Mouse (Mus musculus) limb, embryonic 14.5 days (tissue): ENCODE results near the gene Angptl8. TPM values are rescaled to one million over a fixed set of nuclear protein-coding genes. Genes with fewer than 3 reads are reported as not detected.
A peak's percentile ranks its signal among the peaks of the same experiment; 100 is the strongest.

Experiments
- ATAC-seq: fragments of 200-750 bp; cut with Nextera tagmentation; 2 replicates; pipeline ENCODE4 v1.8.0; 2017; ENCODE audit warnings: low read depth, moderate number of reproducible peaks, moderate TSS enrichment; ENCODE audit not compliant: low FRiP score
- DNase-seq: peaks from one replicate; pipeline ENCODE4 v3.0.0-alpha.2; 2015; ENCODE audit warnings: low spot score
- H3K27ac ChIP-seq: fragments of 300-500 bp; sonication (generic); replicated peaks from 2 replicates; pipeline ENCODE4 v1.5.1; 2014; ENCODE audit warnings: low read depth, mild to moderate bottlenecking, low read length, moderate library complexity, mixed read lengths
- H3K27me3 ChIP-seq: fragments of 300-500 bp; sonication (generic); 2 replicates; pipeline ENCODE4 v1.6.1; 2014; ENCODE audit warnings: low read length, mixed read lengths; ENCODE audit not compliant: control insufficient read depth, insufficient read depth
- H3K36me3 ChIP-seq: fragments of 300-500 bp; sonication (generic); 2 replicates; pipeline ENCODE4 v1.6.1; 2014; ENCODE audit warnings: mild to moderate bottlenecking, low read length, moderate library complexity, mixed read lengths; ENCODE audit not compliant: control insufficient read depth, insufficient read depth
- H3K4me1 ChIP-seq: fragments of 300-500 bp; sonication (generic); 2 replicates; pipeline ENCODE4 v1.6.1; 2014; ENCODE audit warnings: antibody characterized with exemption, low read length, mixed read lengths; ENCODE audit not compliant: control insufficient read depth, insufficient read depth
- H3K4me2 ChIP-seq: fragments of 300-500 bp; sonication (generic); replicated peaks from 2 replicates; pipeline ENCODE4 v1.6.1; 2014; ENCODE audit warnings: low read depth, mild to moderate bottlenecking, low read length, moderate library complexity; ENCODE audit not compliant: severe bottlenecking
- H3K4me3 ChIP-seq: fragments of 300-500 bp; sonication (generic); replicated peaks from 2 replicates; pipeline ENCODE4 v1.5.1; 2014; ENCODE audit warnings: low read length
- H3K9ac ChIP-seq: fragments of 300-500 bp; sonication (generic); 2 replicates; pipeline ENCODE4 v1.6.1; 2014; ENCODE audit warnings: mild to moderate bottlenecking, low read depth, low read length, moderate library complexity; ENCODE audit not compliant: severe bottlenecking
- H3K9me3 ChIP-seq: fragments of 300-500 bp; sonication (generic); 2 replicates; pipeline ENCODE4 v1.6.1; 2016; ENCODE audit warnings: low read length; ENCODE audit not compliant: control insufficient read depth
- POLR2A ChIP-seq: fragments of 200-500 bp; IDR thresholded peaks from 2 replicates; pipeline ENCODE4 v1.8.0; 2012; ENCODE audit warnings: inconsistent platforms, mild to moderate bottlenecking, moderate library complexity, borderline replicate concordance; ENCODE audit not compliant: insufficient read depth, insufficient read length; ENCODE audit errors: extremely low read depth
- WGBS: fragments of 180-500 bp; shearing (Covaris S2); extraction: QIAGEN DNeasy Blood & Tissue Kit; methylation state at CpG from one replicate; pipeline ENCODE4 v1.1.7; 2014; 5-methylcytosine and 5-hydroxymethylcytosine counted together
- microRNA-seq: library from miRNA; unstranded; fragments of <30 nt; microRNA quantifications from one replicate; pipeline ENCODE4, GENCODE M21; 2016
- polyA plus RNA-seq, 2 experiments: library from polyadenylated mRNA; depleted of rRNA in 1 of 2; stranded (reverse) in 1 of 2; unstranded in 1 of 2; fragments of >200 nt; fragmentation: Nextera tagmentation in 1 of 2; extraction: Ambion mirVana in 1 of 2; gene quantifications; 2 replicates each; pipeline versions ENCODE4 v1.2.1 to v1.2.3; 2012 to 2014

The Angptl8 gene
- polyA plus RNA-seq, 2 experiments, result 0.44 TPM; not detected in 1

DNA sequence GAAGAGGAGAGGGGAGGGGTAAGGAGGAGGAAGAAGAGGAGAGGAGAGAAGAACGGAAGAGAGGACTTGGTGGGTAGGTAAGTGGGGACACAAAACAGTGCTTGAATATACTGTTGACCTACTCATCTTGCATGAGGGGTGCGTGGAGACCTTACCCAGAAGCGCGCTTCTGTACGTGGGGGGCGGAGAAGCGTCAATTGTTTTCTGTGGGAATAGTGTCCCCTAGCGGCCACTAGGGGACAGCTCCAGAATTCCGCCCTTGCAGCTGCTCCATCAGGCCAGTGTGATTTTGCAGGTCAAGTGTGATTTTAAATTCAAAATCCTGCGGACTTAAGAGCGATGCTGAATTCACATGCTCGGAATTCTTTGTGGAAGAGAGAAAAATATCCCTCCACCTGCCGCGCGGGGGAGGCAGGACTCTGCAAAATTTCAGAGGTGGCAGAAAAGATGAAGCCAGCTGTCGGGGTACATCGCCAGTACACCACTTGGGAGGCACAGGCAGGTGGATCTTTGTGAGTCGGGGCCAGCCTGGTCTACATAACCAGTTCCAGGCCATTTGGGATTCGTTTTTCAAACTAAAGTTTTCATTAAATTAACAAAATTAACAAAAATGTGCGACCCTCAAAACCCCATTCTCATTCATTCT, 35.7 kb downstream of the Angptl8 start:
- peak; percentile 44; the same call in 1 of the 2 replicates for ATAC-seq
- peak overlapping the region; percentile 29; the same call in 1 of the 2 replicates for H3K4me2 ChIP-seq
- H3K27me3 ChIP-seq, result no peaks in the 10 kb centered on the region
- 15% methylated on average over 20 of the region's 20 CpGs for WGBS
- no peak for TF ChIP-seq POLR2A
- no peaks in the 10 kb centered on the region for H3K36me3 ChIP-seq
- H3K4me1 ChIP-seq, result no peaks in the 10 kb centered on the region
- no peaks in the 10 kb centered on the region for H3K9me3 ChIP-seq
- no peak overlapping the region for H3K27ac ChIP-seq
- no peak overlapping the region for H3K4me3 ChIP-seq
- H3K9ac ChIP-seq, result no peak overlapping the region
- DNase-seq, result peak; percentile 54

DNA sequence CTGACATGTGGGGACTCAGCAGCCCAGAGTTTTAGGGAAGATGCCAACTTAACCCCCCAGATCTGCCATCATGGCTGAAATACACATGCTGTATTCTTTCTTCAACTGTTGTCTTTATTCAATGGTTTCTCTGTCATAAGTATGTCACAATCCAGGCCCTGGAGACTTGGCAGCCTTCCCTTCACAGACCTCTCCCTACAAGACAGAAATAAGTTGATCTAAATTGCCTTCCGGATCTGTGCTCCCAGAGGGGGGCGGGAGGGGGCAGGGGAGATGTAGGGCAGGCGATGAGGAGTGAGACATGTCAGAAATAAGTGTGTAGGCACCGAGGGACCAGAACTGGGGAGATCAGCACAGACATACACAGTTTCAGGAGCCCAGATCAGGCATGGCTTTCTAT, 36.9 kb downstream of the Angptl8 start:
- no peak overlapping the region for H3K4me3 ChIP-seq
- no peak overlapping the region for H3K27ac ChIP-seq
- no peaks in the 10 kb centered on the region for H3K36me3 ChIP-seq
- no peak overlapping the region for H3K4me2 ChIP-seq
- H3K4me1 ChIP-seq, result no peaks in the 10 kb centered on the region
- ATAC-seq (no peak), DNase-seq (no peak)
- no peak overlapping the region for H3K9ac ChIP-seq
- no peak for TF ChIP-seq POLR2A
- no peaks in the 10 kb centered on the region for H3K27me3 ChIP-seq
- WGBS, result 65% methylated on average over 4 of the region's 4 CpGs
- no peaks in the 10 kb centered on the region for H3K9me3 ChIP-seq

DNA sequence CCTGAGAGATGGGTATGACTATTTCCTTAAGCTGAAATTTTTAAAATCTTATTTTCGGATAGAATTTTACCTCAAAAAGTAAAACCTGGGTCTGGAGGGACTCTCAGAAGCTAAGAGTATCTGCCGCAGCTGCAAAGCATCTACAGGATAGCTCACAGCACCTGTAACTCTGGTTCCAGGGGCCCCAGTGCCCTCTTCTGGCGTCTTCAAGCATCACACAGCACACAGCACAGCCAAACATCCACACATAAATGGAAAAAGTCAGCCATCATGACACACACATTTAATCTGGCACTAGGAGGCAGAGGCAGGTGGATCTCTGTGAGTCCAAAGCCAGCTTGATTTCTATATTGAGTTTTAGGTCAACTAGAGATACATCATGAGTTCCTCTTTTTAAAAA, 41.3 kb downstream of the Angptl8 start:
- Histone ChIP-seq H3K4me1 (no peaks in the 10 kb centered on the region), H3K27ac (no peak overlapping the region), H3K9me3 (no peaks in the 10 kb centered on the region), H3K4me3 (no peak overlapping the region), H3K4me2 (no peak overlapping the region), H3K27me3 (no peaks in the 10 kb centered on the region), H3K9ac (no peak overlapping the region), H3K36me3 (no peaks in the 10 kb centered on the region)
- 64% methylated on average over 3 of the region's 3 CpGs for WGBS
- no peak for DNase-seq
- no peak for ATAC-seq
- no peak for TF ChIP-seq POLR2A

Small RNA genes lying within 50 kb of the gene (microRNA-seq; reads per million reads assigned to microRNA genes)
- gene Mir7083, result 9.2 reads per million, percentile 20 among the genes with 10 or more reads in this experiment

Other genes starting within 250 kb of the Angptl8 start
- 35.5 and 40.8 TPM in 2 replicates for gene Timm29, start 242.8 kb upstream of the Angptl8 start, polyA plus RNA-seq (2012; rRNA removed)
- gene Timm29, start 242.8 kb upstream of the Angptl8 start, polyA plus RNA-seq (2014; fragmentation: Nextera tagmentation; extraction: Ambion mirVana), result 39.8 and 43.0 TPM in 2 replicates
- gene Yipf2, start 242.7 kb upstream of the Angptl8 start, polyA plus RNA-seq (2012; rRNA removed), result 19.6 and 24.0 TPM in 2 replicates
- 18.1 and 23.6 TPM in 2 replicates for gene Yipf2, start 242.7 kb upstream of the Angptl8 start, polyA plus RNA-seq (2014; fragmentation: Nextera tagmentation; extraction: Ambion mirVana)
- 94.4 and 94.8 TPM in 2 replicates for gene Smarca4, start 219.3 kb upstream of the Angptl8 start, polyA plus RNA-seq (2012; rRNA removed)
- gene Smarca4, start 219.3 kb upstream of the Angptl8 start, polyA plus RNA-seq (2014; fragmentation: Nextera tagmentation; extraction: Ambion mirVana), result 81.1 and 90.4 TPM in 2 replicates
- gene Ldlr, start 112.0 kb upstream of the Angptl8 start, polyA plus RNA-seq (2012; rRNA removed), result 36.9 and 48.0 TPM in 2 replicates
- 15.9 and 18.4 TPM in 2 replicates for gene Ldlr, start 112.0 kb upstream of the Angptl8 start, polyA plus RNA-seq (2014; fragmentation: Nextera tagmentation; extraction: Ambion mirVana)
- gene Spc24, start 75.2 kb upstream of the Angptl8 start, polyA plus RNA-seq (2012; rRNA removed), result 64.8 and 68.8 TPM in 2 replicates
- 84.3 and 92.5 TPM in 2 replicates for gene Spc24, start 75.2 kb upstream of the Angptl8 start, polyA plus RNA-seq (2014; fragmentation: Nextera tagmentation; extraction: Ambion mirVana)
- 38.6 and 49.6 TPM in 2 replicates for gene Kank2, start 36.8 kb upstream of the Angptl8 start, polyA plus RNA-seq (2012; rRNA removed)
- gene Kank2, start 36.8 kb upstream of the Angptl8 start, polyA plus RNA-seq (2014; fragmentation: Nextera tagmentation; extraction: Ambion mirVana), result 13.1 and 15.0 TPM in 2 replicates
- 155 and 191 TPM in 2 replicates for gene Dock6, start 17.1 kb downstream of the Angptl8 start, polyA plus RNA-seq (2012; rRNA removed)
- gene Dock6, start 17.1 kb downstream of the Angptl8 start, polyA plus RNA-seq (2014; fragmentation: Nextera tagmentation; extraction: Ambion mirVana), result 31.6 and 38.8 TPM in 2 replicates
- gene Rab3d, start 82.7 kb downstream of the Angptl8 start, polyA plus RNA-seq (2012; rRNA removed), result 30.1 and 30.7 TPM in 2 replicates
- gene Rab3d, start 82.7 kb downstream of the Angptl8 start, polyA plus RNA-seq (2014; fragmentation: Nextera tagmentation; extraction: Ambion mirVana), result 32.5 and 36.3 TPM in 2 replicates
- gene Ccdc159, start 92.0 kb downstream of the Angptl8 start, polyA plus RNA-seq (2012; rRNA removed), result 9.6 and 10.8 TPM in 2 replicates
- gene Ccdc159, start 92.0 kb downstream of the Angptl8 start, polyA plus RNA-seq (2014; fragmentation: Nextera tagmentation; extraction: Ambion mirVana), result 2.8 and 3.3 TPM in 2 replicates
- gene Tmem205, start 92.0 kb downstream of the Angptl8 start, polyA plus RNA-seq (2012; rRNA removed), result 37.4 and 45.3 TPM in 2 replicates
- gene Tmem205, start 92.0 kb downstream of the Angptl8 start, polyA plus RNA-seq (2014; fragmentation: Nextera tagmentation; extraction: Ambion mirVana), result 49.5 and 51.5 TPM in 2 replicates
- 31.7 and 44.2 TPM in 2 replicates for gene Plppr2, start 101.5 kb downstream of the Angptl8 start, polyA plus RNA-seq (2012; rRNA removed)
- 8.7 and 11.2 TPM in 2 replicates for gene Plppr2, start 101.5 kb downstream of the Angptl8 start, polyA plus RNA-seq (2014; fragmentation: Nextera tagmentation; extraction: Ambion mirVana)
- gene Swsap1, start 120.2 kb downstream of the Angptl8 start, polyA plus RNA-seq (2012; rRNA removed), result 6.5 and 7.0 TPM in 2 replicates
- 12.8 TPM in 2 replicates for gene Swsap1, start 120.2 kb downstream of the Angptl8 start, polyA plus RNA-seq (2014; fragmentation: Nextera tagmentation; extraction: Ambion mirVana)
- 6.7 and 8.0 TPM in 2 replicates for gene Epor, start 128.0 kb downstream of the Angptl8 start, polyA plus RNA-seq (2012; rRNA removed)
- 4.1 and 5.9 TPM in 2 replicates for gene Epor, start 128.0 kb downstream of the Angptl8 start, polyA plus RNA-seq (2014; fragmentation: Nextera tagmentation; extraction: Ambion mirVana)
- 2.9 and 3.2 TPM in 2 replicates for gene Rgl3, start 153.9 kb downstream of the Angptl8 start, polyA plus RNA-seq (2012; rRNA removed)
- gene Rgl3, start 153.9 kb downstream of the Angptl8 start, polyA plus RNA-seq (2014; fragmentation: Nextera tagmentation; extraction: Ambion mirVana), result 1.1 and 1.5 TPM in 2 replicates
- 1.2 and 1.3 TPM in 2 replicates for gene Ccdc151, start 167.1 kb downstream of the Angptl8 start, polyA plus RNA-seq (2012; rRNA removed)
- 0.37 and 1.2 TPM in 2 replicates for gene Ccdc151, start 167.1 kb downstream of the Angptl8 start, polyA plus RNA-seq (2014; fragmentation: Nextera tagmentation; extraction: Ambion mirVana)
- gene Prkcsh, start 167.3 kb downstream of the Angptl8 start, polyA plus RNA-seq (2012; rRNA removed), result 156 and 188 TPM in 2 replicates
- 89.0 and 103 TPM in 2 replicates for gene Prkcsh, start 167.3 kb downstream of the Angptl8 start, polyA plus RNA-seq (2014; fragmentation: Nextera tagmentation; extraction: Ambion mirVana)
- 0.56 and 0.67 TPM in 2 replicates for gene Elavl3, start 216.5 kb downstream of the Angptl8 start, polyA plus RNA-seq (2012; rRNA removed)
- gene Elavl3, start 216.5 kb downstream of the Angptl8 start, polyA plus RNA-seq (2014; fragmentation: Nextera tagmentation; extraction: Ambion mirVana), result not detected in 2 replicates
- gene Gm49318, start 235.7 kb downstream of the Angptl8 start, polyA plus RNA-seq (2012; rRNA removed), result 0.28 TPM in 1 of 2 replicates, not detected in the other
- not detected in 2 replicates for gene Gm49318, start 235.7 kb downstream of the Angptl8 start, polyA plus RNA-seq (2014; fragmentation: Nextera tagmentation; extraction: Ambion mirVana)
- 31.2 and 33.7 TPM in 2 replicates for gene Zfp653, start 235.9 kb downstream of the Angptl8 start, polyA plus RNA-seq (2012; rRNA removed)
- 8.1 and 8.7 TPM in 2 replicates for gene Zfp653, start 235.9 kb downstream of the Angptl8 start, polyA plus RNA-seq (2014; fragmentation: Nextera tagmentation; extraction: Ambion mirVana)
- gene Ecsit, start 249.9 kb downstream of the Angptl8 start, polyA plus RNA-seq (2012; rRNA removed), result 36.3 and 37.5 TPM in 2 replicates
- gene Ecsit, start 249.9 kb downstream of the Angptl8 start, polyA plus RNA-seq (2014; fragmentation: Nextera tagmentation; extraction: Ambion mirVana), result 30.6 and 32.9 TPM in 2 replicates